Mouse (Mus musculus) MEL (cell line): ENCODE results near the gene Frmd4b. TPM values are rescaled to one million over a fixed set of nuclear protein-coding genes. Genes with fewer than 3 reads are reported as not detected.
"Not testable (repeated sequence)": the region's sequence is repeated elsewhere in the genome, so short reads cannot be mapped to it uniquely, and the experiment has no call there.

Source experiments
- DNase-seq: peaks from one replicate; pipeline ENCODE4 v3.0.0; 2011; ENCODE audit warnings: low read depth, low spot score
- H3K27ac ChIP-seq: 2 replicates; pipeline ENCODE4 v1.5.1; 2012; ENCODE audit warnings: low read depth, mild to moderate bottlenecking, control low read depth, low read length, moderate library complexity; ENCODE audit not compliant: control insufficient read depth
- H3K27me3 ChIP-seq, 2 experiments: fragments of 150-350 bp in 1 of 2; sonication (generic) in 1 of 2; 2 replicates each; pipeline ENCODE4 v1.6.1; 2012; ENCODE audit warnings: low read length in 2 of 2, mild to moderate bottlenecking in 2 of 2, improper control_type of control experiment in 1 of 2, moderate library complexity in 1 of 2; ENCODE audit not compliant: insufficient read depth in 2 of 2, control insufficient read depth in 1 of 2
- H3K36me3 ChIP-seq, 2 experiments: 2 replicates each; pipeline ENCODE4 v1.6.1; 2012 to 2014; ENCODE audit warnings: low read length in 2 of 2, improper control_type of control experiment in 1 of 2, inconsistent platforms in 1 of 2, mild to moderate bottlenecking in 1 of 2; ENCODE audit not compliant: insufficient read depth in 2 of 2, control insufficient read depth in 1 of 2
- H3K4me1 ChIP-seq, 2 experiments: fragments of 150-350 bp in 1 of 2; sonication (generic) in 1 of 2; 2 replicates each; pipeline ENCODE4 v1.6.1; 2012; ENCODE audit warnings: low read length in 2 of 2, improper control_type of control experiment in 1 of 2, mild to moderate bottlenecking in 1 of 2; ENCODE audit not compliant: insufficient read depth in 2 of 2, control insufficient read depth in 1 of 2
- H3K4me3 ChIP-seq, 2 experiments: fragments of 150-350 bp in 1 of 2; sonication (generic) in 1 of 2; 2 replicates each; pipeline ENCODE4 v1.5.1; 2012; ENCODE audit warnings: low read depth in 2 of 2, low read length in 2 of 2, mild to moderate bottlenecking in 2 of 2, moderate library complexity in 2 of 2, control low read depth in 1 of 2, improper control_type of control experiment in 1 of 2; ENCODE audit not compliant: control insufficient read depth in 1 of 2, insufficient read depth in 1 of 2
- H3K79me2 ChIP-seq: 2 replicates; pipeline ENCODE4 v1.6.1; 2012; ENCODE audit warnings: mild to moderate bottlenecking, low read length, moderate library complexity; ENCODE audit not compliant: control insufficient read depth, poor library complexity, insufficient read depth
- H3K9ac ChIP-seq: 2 replicates; pipeline ENCODE4 v1.6.1; 2012; ENCODE audit warnings: low read depth, mild to moderate bottlenecking, control low read depth, low read length, moderate library complexity; ENCODE audit not compliant: control insufficient read depth, poor library complexity, severe bottlenecking
- H3K9me3 ChIP-seq: fragments of 150-350 bp; sonication (generic); replicated peaks from 2 replicates; pipeline ENCODE4 v1.6.1; 2012; ENCODE audit warnings: mild to moderate bottlenecking, low read length, improper control_type of control experiment, moderate library complexity; ENCODE audit not compliant: insufficient read depth
- CTCF ChIP-seq, 3 experiments: IDR thresholded peaks in 2 of 3; conservative IDR thresholded peaks in 1 of 3; 2 replicates each; pipeline ENCODE4 v1.5.1; 2011 to 2012; ENCODE audit warnings: low read length in 3 of 3, low read depth in 2 of 3, mild to moderate bottlenecking in 2 of 3, improper control_type of control experiment in 1 of 3, inconsistent platforms in 1 of 3, mixed read lengths in 1 of 3, moderate library complexity in 1 of 3; ENCODE audit not compliant: control insufficient read depth in 1 of 3, insufficient read depth in 1 of 3, poor library complexity in 1 of 3, severe bottlenecking in 1 of 3
- GATA1 ChIP-seq: IDR thresholded peaks from 2 replicates; pipeline ENCODE4 v1.6.1; 2011; ENCODE audit warnings: low read depth, low read length, improper control_type of control experiment
- KAT2A ChIP-seq: conservative IDR thresholded peaks from 2 replicates; pipeline ENCODE4 v1.6.1; 2012; ENCODE audit warnings: low read depth, low read length, improper control_type of control experiment, inconsistent platforms
- MEF2A ChIP-seq: IDR thresholded peaks from 2 replicates; pipeline ENCODE4 v1.6.1; 2014; ENCODE audit warnings: low read depth, mild to moderate bottlenecking, inconsistent platforms, low read length, improper control_type of control experiment; ENCODE audit not compliant: poor library complexity, insufficient replicate concordance, severe bottlenecking; ENCODE audit errors: extremely low read depth
- MYB ChIP-seq: IDR thresholded peaks from 2 replicates; pipeline ENCODE4 v1.6.1; 2011; ENCODE audit warnings: mild to moderate bottlenecking, low read depth, low read length, improper control_type of control experiment
- NELFE ChIP-seq: IDR thresholded peaks from 2 replicates; pipeline ENCODE4 v1.6.1; 2011; ENCODE audit warnings: low read depth, low read length, improper control_type of control experiment
- POLR2AphosphoS2 ChIP-seq: IDR thresholded peaks from 2 replicates; pipeline ENCODE4 v1.6.1; 2011; ENCODE audit warnings: low read length, improper control_type of control experiment
- POLR2AphosphoS5 ChIP-seq: IDR thresholded peaks from 2 replicates; pipeline ENCODE4 v1.6.1; 2012; ENCODE audit warnings: low read depth, borderline replicate concordance, mild to moderate bottlenecking, inconsistent platforms, low read length, moderate library complexity, mixed read lengths
- RAD21 ChIP-seq: IDR thresholded peaks from 2 replicates; pipeline ENCODE4 v1.6.1; 2011; ENCODE audit warnings: mild to moderate bottlenecking, low read depth, low read length, improper control_type of control experiment
- SMC3 ChIP-seq: IDR thresholded peaks from 2 replicates; pipeline ENCODE4 v1.6.1; 2011; ENCODE audit warnings: low read depth, low read length, improper control_type of control experiment
- TCF12 ChIP-seq: IDR thresholded peaks from 2 replicates; pipeline ENCODE4 v1.6.1; 2014; ENCODE audit warnings: low read depth, mild to moderate bottlenecking, inconsistent platforms, low read length, improper control_type of control experiment, moderate library complexity
- ZKSCAN1 ChIP-seq: IDR thresholded peaks from 2 replicates; pipeline ENCODE4 v1.6.1; 2012; ENCODE audit warnings: low read depth, mild to moderate bottlenecking, inconsistent platforms, low read length, improper control_type of control experiment, moderate library complexity
- polyA plus RNA-seq, 2 experiments: library from polyadenylated mRNA; stranded (reverse) in 1 of 2; unstranded in 1 of 2; fragments of >175 nt in 1 of 2; fragments of >200 nt in 1 of 2; gene quantifications; 2 replicates each; pipeline versions ENCODE4 v1.2.1 to v1.2.4; 2012; ENCODE audit warnings: low replicate concordance in 2 of 2, low read depth in 1 of 2; ENCODE audit not compliant: insufficient read length in 2 of 2, insufficient read depth in 1 of 2, missing spikeins in 1 of 2
- total RNA-seq: library from RNA; depleted of rRNA; stranded (reverse); fragments of 300-350 nt; gene quantifications from 2 replicates; pipeline ENCODE4 v1.2.3, GENCODE M21; 2012

The Frmd4b gene
- total and polyA plus RNA-seq, 3 experiments: 0.18 TPM; not detected in 2

DNA sequence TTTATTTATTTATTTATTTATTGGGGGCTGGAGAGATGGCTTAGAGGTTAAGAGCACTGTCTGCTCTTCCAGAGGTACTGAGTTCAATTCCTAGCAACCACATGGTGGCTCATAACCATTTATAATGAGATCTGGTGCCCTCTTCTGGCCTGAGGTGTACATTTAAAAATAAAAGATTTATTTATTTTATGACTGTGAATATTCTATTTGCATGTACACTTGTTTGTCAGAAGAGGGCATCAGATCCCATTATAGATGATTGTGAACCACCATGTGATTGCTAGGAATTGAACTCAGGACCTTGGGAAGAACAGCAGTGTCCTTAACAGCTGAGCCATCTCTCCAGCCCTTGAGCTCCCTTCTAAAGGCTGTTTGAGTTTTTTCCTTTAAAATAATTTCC is 353.6 kb downstream of the Frmd4b start:
- not testable (repeated sequence) for H3K36me3 ChIP-seq, H3K79me2 ChIP-seq, H3K27ac ChIP-seq, H3K9me3 ChIP-seq, H3K4me3 ChIP-seq, H3K4me1 ChIP-seq, H3K9ac ChIP-seq, H3K27me3 ChIP-seq
- TF ChIP-seq CTCF (IDR thresholded peaks at IDR 0.05 in 2 of 3, conservative IDR thresholded peaks at IDR 0.05 in 1 of 3; ENCODE audit: control insufficient read depth in 1 of 3, insufficient read depth in 1 of 3, low read depth in 2 of 3, low read length in 3 of 3, poor library complexity in 1 of 3, severe bottlenecking in 1 of 3) (peak in 1 of 3 experiments; percentile 55; a peak in 2 of 6 replicates), SMC3 (peak; percentile 47), RAD21 (peak; percentile 25)
- peak; percentile 46 for DNase-seq

DNA sequence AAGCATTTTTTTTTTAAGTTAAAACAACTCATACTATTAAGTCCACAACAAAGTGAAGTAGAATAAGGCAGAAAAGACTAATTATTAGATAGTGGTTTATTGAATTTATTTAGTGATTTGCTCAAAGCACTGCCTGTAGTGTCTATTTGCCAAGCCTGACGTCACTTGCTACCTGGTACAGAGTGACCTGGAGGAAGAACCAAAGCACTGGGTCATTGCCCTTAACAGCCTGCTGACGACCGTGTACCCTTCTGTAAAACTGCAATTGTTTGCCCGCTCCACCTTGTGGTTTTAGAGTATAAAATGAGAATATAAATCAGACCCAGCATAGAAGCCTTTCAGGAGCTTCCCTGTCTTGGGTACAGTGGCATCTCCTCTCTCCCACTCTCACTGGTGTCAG is 355.1 kb downstream of the Frmd4b start:
- Histone ChIP-seq H3K9ac (no peak overlapping the region), H3K79me2 (no peaks in the 10 kb centered on the region), H3K4me1 (no peaks in the 10 kb centered on the region), H3K4me3 (no peak overlapping the region), H3K9me3 (no peaks in the 10 kb centered on the region), H3K27me3 (peaks cover 1 to 3% of the 10 kb centered on the region in 2 experiments; a peak in 2 of 4 replicates), H3K27ac (no peak overlapping the region), H3K36me3 (no peaks in the 10 kb centered on the region; a peak in 1 of 4 replicates)
- TF ChIP-seq MEF2A (no peak), CTCF (IDR thresholded peaks at IDR 0.05 in 2 of 3, conservative IDR thresholded peaks at IDR 0.05 in 1 of 3; ENCODE audit: control insufficient read depth in 1 of 3, insufficient read depth in 1 of 3, low read depth in 2 of 3, low read length in 3 of 3, poor library complexity in 1 of 3, severe bottlenecking in 1 of 3) (no peak), ZKSCAN1 (no peak), POLR2AphosphoS2 (no peak), KAT2A (no peak), MYB (no peak), POLR2AphosphoS5 (no peak), GATA1 (no peak), TCF12 (no peak), NELFE (no peak)
- DNase-seq: no peak

DNA sequence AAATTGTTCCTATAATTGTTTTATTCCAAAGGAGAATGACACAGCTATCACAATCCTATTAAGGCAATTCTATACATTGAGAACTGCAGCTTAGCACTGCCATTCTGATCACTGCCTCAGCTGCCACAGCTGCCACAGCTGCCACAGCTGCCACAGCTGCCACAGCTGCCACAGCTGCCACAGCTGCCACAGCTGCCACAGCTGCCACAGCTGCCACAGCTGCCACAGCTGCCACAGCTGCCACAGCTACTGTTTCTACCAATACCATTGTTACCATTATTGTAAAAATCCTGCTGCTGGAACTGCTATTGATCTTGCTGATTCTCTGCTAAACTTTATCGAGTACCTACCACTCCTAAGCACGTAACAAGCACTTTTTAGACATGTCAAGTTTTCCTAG is 357.4 kb downstream of the Frmd4b start:
- H3K36me3 ChIP-seq, H3K27ac ChIP-seq, H3K79me2 ChIP-seq, H3K9me3 ChIP-seq, H3K9ac ChIP-seq, H3K27me3 ChIP-seq, DNase-seq, H3K4me3 ChIP-seq, H3K4me1 ChIP-seq: not testable (repeated sequence)
